ENCODE assay signal across 11 mouse cellular contexts in genomic region chr13:28692587-28692986, GRCm38 (mm10).
DNase-seq lines count a peak whose midpoint lies in the region; ATAC-seq lines count a peak whose summit lies in the region.
"Had no signal": no experiment of that assay in that cellular context is flagged by ENCODE, and none has a peak within 500 bp of the region (broad histone marks: within the 10 kb centered on the region; RNA-seq: fewer than 3 reads in every experiment).

No protein-coding gene starts in this region.

- H3K4me2 ChIP-seq in kidney, embryonic 15.5 days: no peak overlapping the region
- no peak overlapping the region for H3K4me2 ChIP-seq in neural tube, embryonic 13.5 days
- no peak overlapping the region for H3K4me2 ChIP-seq in neural tube, embryonic 15.5 days
- H3K4me2 ChIP-seq in embryonic facial prominence, embryonic 13.5 days: no peak overlapping the region
- H3K4me2 ChIP-seq: limb, embryonic 15.5 days had no signal

- no peak for DNase-seq in kidney, postnatal 4 days
- peak; percentile 54 for DNase-seq in NIH3T3 (ENCODE audit: low read depth)
- DNase-seq in thymus, adult 18-20 months: no peak
- DNase-seq: cerebellum, adult 8-10 months; kidney, adult 2 months had no signal

- H3K4me3 ChIP-seq in kidney, embryonic 15.5 days (replicated peaks): no peak overlapping the region
- H3K4me3 ChIP-seq in neural tube, embryonic 13.5 days: no peak overlapping the region
- H3K4me3 ChIP-seq in neural tube, embryonic 15.5 days (replicated peaks): no peak overlapping the region
- H3K4me3 ChIP-seq in embryonic facial prominence, embryonic 13.5 days: no peak overlapping the region
- H3K4me3 ChIP-seq: limb, embryonic 15.5 days; myocyte had no signal

- H3K36me3 ChIP-seq in kidney, embryonic 15.5 days: no peaks in the 10 kb centered on the region
- H3K36me3 ChIP-seq in neural tube, embryonic 13.5 days: no peaks in the 10 kb centered on the region
- no peaks in the 10 kb centered on the region for H3K36me3 ChIP-seq in neural tube, embryonic 15.5 days
- H3K36me3 ChIP-seq in embryonic facial prominence, embryonic 13.5 days: no peaks in the 10 kb centered on the region
- H3K36me3 ChIP-seq: limb, embryonic 15.5 days had no signal

- H3K27ac ChIP-seq in kidney, embryonic 15.5 days: peak overlapping the region; percentile 45
- 0 out of 2 replicates have a peak overlapping the region, but pooled peaks have one; percentile 2 for H3K27ac ChIP-seq in neural tube, embryonic 13.5 days (replicated peaks)
- H3K27ac ChIP-seq in neural tube, embryonic 15.5 days (replicated peaks): no peak overlapping the region
- peak overlapping the region; percentile 44 for H3K27ac ChIP-seq in embryonic facial prominence, embryonic 13.5 days
- H3K27ac ChIP-seq: limb, embryonic 15.5 days had no signal

- 68% methylated on average over 5 of the region's 5 CpGs for whole genome bisulfite sequencing in kidney, embryonic 15.5 days
- 77% methylated on average over 5 of the region's 5 CpGs for WGBS in neural tube, embryonic 13.5 days
- 78% methylated on average over 5 of the region's 5 CpGs for WGBS in neural tube, embryonic 15.5 days
- WGBS in embryonic facial prominence, embryonic 13.5 days: 69% methylated on average over 5 of the region's 5 CpGs

- no peak for ATAC-seq in kidney, embryonic 15.5 days (replicated peaks; ENCODE audit: low FRiP score)
- ATAC-seq in neural tube, embryonic 13.5 days (ENCODE audit: low read depth): no peak
- no peak for ATAC-seq in neural tube, embryonic 15.5 days (ENCODE audit: low FRiP score)
- ATAC-seq in embryonic facial prominence, embryonic 13.5 days (ENCODE audit: insufficient number of reproducible peaks, insufficient read depth, low FRiP score, low TSS enrichment, low read depth): no peak

- no peak overlapping the region for H3K9ac ChIP-seq in kidney, embryonic 15.5 days
- H3K9ac ChIP-seq in neural tube, embryonic 13.5 days: no peak overlapping the region
- no peak overlapping the region for H3K9ac ChIP-seq in neural tube, embryonic 15.5 days (replicated peaks)
- no peak overlapping the region for H3K9ac ChIP-seq in embryonic facial prominence, embryonic 13.5 days
- H3K9ac ChIP-seq: limb, embryonic 15.5 days had no signal

- no peaks in the 10 kb centered on the region for H3K27me3 ChIP-seq in kidney, embryonic 15.5 days
- H3K27me3 ChIP-seq in neural tube, embryonic 13.5 days: no peaks in the 10 kb centered on the region
- H3K27me3 ChIP-seq in neural tube, embryonic 15.5 days (replicated peaks): no peaks in the 10 kb centered on the region
- H3K27me3 ChIP-seq in embryonic facial prominence, embryonic 13.5 days: no peaks in the 10 kb centered on the region
- H3K27me3 ChIP-seq: limb, embryonic 15.5 days had no signal

- H3K4me1 ChIP-seq in kidney, embryonic 15.5 days: peaks cover 32% of the 10 kb centered on the region
- peaks cover 19% of the 10 kb centered on the region for H3K4me1 ChIP-seq in neural tube, embryonic 13.5 days (replicated peaks)
- H3K4me1 ChIP-seq in neural tube, embryonic 15.5 days: peaks cover 2% of the 10 kb centered on the region
- H3K4me1 ChIP-seq in embryonic facial prominence, embryonic 13.5 days: peaks cover 69% of the 10 kb centered on the region

- H3K9me3 ChIP-seq in kidney, embryonic 15.5 days (replicated peaks): no peaks in the 10 kb centered on the region
- no peaks in the 10 kb centered on the region for H3K9me3 ChIP-seq in neural tube, embryonic 13.5 days
- H3K9me3 ChIP-seq in neural tube, embryonic 15.5 days (replicated peaks): no peaks in the 10 kb centered on the region
- H3K9me3 ChIP-seq in embryonic facial prominence, embryonic 13.5 days: no peaks in the 10 kb centered on the region
- H3K9me3 ChIP-seq: limb, embryonic 15.5 days had no signal
